Mouse (Mus musculus): ENCODE data around the gene Dmap1. TPM values are rescaled to one million over a fixed set of nuclear protein-coding genes. Genes with fewer than 3 reads are reported as not detected.

Gene Dmap1
- polyA plus RNA-seq (2017; shearing (Covaris generic)), result 24.5 TPM

DNA sequence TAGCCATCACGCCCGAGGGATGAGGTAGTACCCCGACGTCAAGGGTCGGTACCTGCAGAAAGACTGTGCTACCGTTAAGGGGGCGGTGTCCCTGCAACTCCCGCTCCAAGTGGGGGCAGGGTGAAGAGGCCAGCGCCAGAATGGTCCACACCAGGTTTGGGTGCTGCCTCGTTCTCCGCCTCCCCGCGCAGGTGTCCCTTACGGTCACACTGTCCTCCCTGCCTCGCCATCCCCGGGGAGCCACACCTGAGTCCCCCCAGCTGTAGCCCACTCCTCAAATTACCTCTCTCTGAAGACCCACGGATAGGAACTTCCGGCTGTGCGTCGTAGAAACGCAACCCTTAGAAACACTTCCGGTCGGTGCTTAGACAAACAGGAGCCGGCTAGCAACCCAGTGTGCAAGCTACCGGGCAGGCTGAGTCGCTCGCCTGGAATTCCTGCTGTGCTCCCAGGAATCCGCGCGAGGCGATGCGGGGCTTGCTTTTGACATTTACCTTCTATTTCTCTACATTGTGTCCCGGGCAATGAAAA, at the start of gene Dmap1:
Dmap1 (minus strand) TSS at position 343 of the 531 bp plus-strand sequence.

DNA sequence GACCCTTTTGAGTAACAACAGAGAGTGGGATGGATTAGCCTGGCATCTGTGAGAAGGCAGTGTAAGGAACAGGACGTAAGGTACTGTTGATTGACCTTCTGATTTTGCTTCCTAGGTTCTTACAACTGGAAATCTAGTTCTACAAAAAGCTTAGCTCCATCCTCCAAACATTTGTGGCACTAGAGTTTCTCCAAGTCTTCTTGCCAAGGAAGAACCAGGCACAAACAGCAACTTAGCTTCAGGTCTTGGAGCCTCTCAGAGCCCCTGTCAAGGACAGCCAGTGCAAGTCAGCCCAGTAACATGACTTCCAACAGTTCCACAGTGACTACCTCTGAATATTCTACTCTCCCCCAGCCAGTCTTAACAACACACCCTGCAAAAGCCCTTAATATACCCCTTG, 42.0 kb upstream of the Dmap1 start, which contains the start of gene Gm12845:
Gm12845 (plus strand) TSS at position 301 of the 400 bp plus-strand sequence.

Other genes starting within 250 kb of the Dmap1 start
- 115 TPM for gene Rnf220, start 185.2 kb downstream of the Dmap1 start, polyA plus RNA-seq (2017; shearing (Covaris generic))
- 40.6 TPM for gene Eri3, start 131.9 kb downstream of the Dmap1 start, polyA plus RNA-seq (2017; shearing (Covaris generic))
- gene Gm12845, start 42.1 kb upstream of the Dmap1 start, polyA plus RNA-seq (2017; shearing (Covaris generic)), result not detected
- 0.16 TPM for gene Klf17, start 83.4 kb upstream of the Dmap1 start, polyA plus RNA-seq (2017; shearing (Covaris generic))
- gene Slc6a9, start 152.2 kb upstream of the Dmap1 start, polyA plus RNA-seq (2017; shearing (Covaris generic)), result 0.87 TPM
- gene Ccdc24, start 190.3 kb upstream of the Dmap1 start, polyA plus RNA-seq (2017; shearing (Covaris generic)), result not detected
- not detected for gene B4galt2, start 201.2 kb upstream of the Dmap1 start, polyA plus RNA-seq (2017; shearing (Covaris generic))
- 186 TPM for gene Atp6v0b, start 205.1 kb upstream of the Dmap1 start, polyA plus RNA-seq (2017; shearing (Covaris generic))
- gene Dph2, start 209.8 kb upstream of the Dmap1 start, polyA plus RNA-seq (2017; shearing (Covaris generic)), result 15.7 TPM
- 25.4 TPM for gene Ipo13, start 232.7 kb upstream of the Dmap1 start, polyA plus RNA-seq (2017; shearing (Covaris generic))
- not detected for gene Artn, start 247.5 kb upstream of the Dmap1 start, polyA plus RNA-seq (2017; shearing (Covaris generic))

Data from effector memory CD4-positive, alpha-beta T cell, adult 7 months (primary cell).